Mouse (Mus musculus) E14TG2a.4 (cell line): Measurements from ENCODE around the gene Aph1a.

Experiments used
- H3K27me3 ChIP-seq: 2 replicates; pipeline ENCODE4 v1.6.1; 2014; ENCODE audit warnings: low read length, control low read depth; ENCODE audit not compliant: insufficient read depth
- H3K36me3 ChIP-seq: 2 replicates; pipeline ENCODE4 v1.6.1; 2014; ENCODE audit warnings: low read length, control low read depth; ENCODE audit not compliant: insufficient read depth
- H3K4me1 ChIP-seq: replicated peaks from 2 replicates; pipeline ENCODE4 v1.6.1; 2014; ENCODE audit warnings: low read depth, low read length, control low read depth
- H3K4me3 ChIP-seq: replicated peaks from 2 replicates; pipeline ENCODE4 v1.5.1; 2014; ENCODE audit warnings: mild to moderate bottlenecking, low read length
- H3K9me3 ChIP-seq: 2 replicates; pipeline ENCODE4 v1.6.1; 2014; ENCODE audit warnings: low read length, control low read depth
- CTCF ChIP-seq: conservative IDR thresholded peaks from 2 replicates; pipeline ENCODE4 v1.5.1; 2014; ENCODE audit warnings: low read length
- NANOG ChIP-seq: IDR thresholded peaks from 2 replicates; pipeline ENCODE4 v1.6.1; 2014; ENCODE audit warnings: borderline replicate concordance, low read length, mixed read lengths
- POU5F1 ChIP-seq: IDR thresholded peaks from 2 replicates; pipeline ENCODE4 v1.6.1; 2014; ENCODE audit warnings: low read length, borderline replicate concordance

The Aph1a gene

GRCm38 (mm10) chr3:95928261-95928657 lies 34.5 kb downstream of the Aph1a start:
- Histone ChIP-seq H3K9me3 (no peaks in the 10 kb centered on the region), H3K4me1 (peaks cover 42% of the 10 kb centered on the region), H3K36me3 (peaks cover 16% of the 10 kb centered on the region), H3K27me3 (no peaks in the 10 kb centered on the region), H3K4me3 (peak overlapping the region; percentile 93)
- TF ChIP-seq CTCF, result no peak
- no peak for TF ChIP-seq NANOG
- no peak for TF ChIP-seq POU5F1

GRCm38 (mm10) chr3:95928658-95929503 lies 35.1 kb downstream of the Aph1a start, which contains the start of gene Anp32e:
Gene Anp32e, plus strand, starts transcription at chr3:95929246.
- H3K4me1 ChIP-seq, result peaks cover 44% of the 10 kb centered on the region
- no peaks in the 10 kb centered on the region for H3K27me3 ChIP-seq
- TF ChIP-seq POU5F1 (no peak), NANOG (no peak), CTCF (no peak)
- H3K36me3 ChIP-seq, result peaks cover 22% of the 10 kb centered on the region
- H3K4me3 ChIP-seq, result peak within 1 kb of the TSS; percentile 93
- no peaks in the 10 kb centered on the region for H3K9me3 ChIP-seq

DNA sequence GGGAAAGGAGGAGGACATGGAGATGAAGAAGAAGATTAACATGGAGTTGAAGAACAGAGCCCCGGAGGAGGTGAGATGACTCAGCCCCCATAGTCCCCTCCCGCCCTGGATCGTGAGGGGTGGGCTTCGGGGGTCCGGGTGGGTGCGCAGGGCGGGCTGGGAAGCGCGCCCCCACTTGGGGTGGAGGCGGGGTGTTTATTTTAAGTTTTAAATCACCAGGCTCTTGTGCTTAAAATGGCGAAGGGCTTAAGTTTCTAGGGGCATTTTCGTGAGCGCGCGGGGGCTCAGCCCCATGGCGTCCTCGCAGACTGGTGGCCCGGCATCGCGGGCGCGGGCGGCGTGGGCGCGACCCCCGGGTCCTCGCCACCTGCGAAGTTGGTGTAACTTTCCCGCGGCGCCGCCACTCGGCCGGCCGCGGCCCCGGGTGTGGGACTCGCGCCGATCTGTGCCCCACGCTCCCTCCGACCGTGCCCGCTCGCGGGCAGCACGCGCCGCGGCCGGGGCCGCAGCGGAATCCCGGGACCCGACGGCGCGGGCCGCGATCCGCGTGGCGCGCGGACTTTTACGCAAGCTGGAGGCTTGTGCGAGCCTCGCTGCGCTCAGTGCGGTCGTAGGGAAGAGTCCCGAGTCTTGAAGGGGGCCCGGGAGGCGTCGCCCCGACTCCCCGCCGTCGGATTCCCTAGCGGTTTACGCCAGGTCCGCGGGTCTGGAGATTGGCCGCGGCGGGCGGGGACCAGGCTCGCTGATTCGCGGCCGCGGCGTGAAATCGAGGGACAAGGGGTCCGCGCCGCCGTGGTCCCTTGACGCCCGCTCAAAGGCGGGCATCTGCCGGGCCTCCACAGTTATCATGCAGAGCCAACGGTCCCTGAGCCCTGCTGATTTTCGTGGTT lies 36.1 kb downstream of the Aph1a start:
- TF ChIP-seq NANOG, result no peak
- TF ChIP-seq POU5F1, result no peak
- TF ChIP-seq CTCF, result no peak
- no peaks in the 10 kb centered on the region for H3K9me3 ChIP-seq
- H3K27me3 ChIP-seq, result no peaks in the 10 kb centered on the region
- peak overlapping the region; percentile 93 for H3K4me3 ChIP-seq
- peaks cover 50% of the 10 kb centered on the region for H3K4me1 ChIP-seq
- H3K36me3 ChIP-seq, result peaks cover 31% of the 10 kb centered on the region

DNA sequence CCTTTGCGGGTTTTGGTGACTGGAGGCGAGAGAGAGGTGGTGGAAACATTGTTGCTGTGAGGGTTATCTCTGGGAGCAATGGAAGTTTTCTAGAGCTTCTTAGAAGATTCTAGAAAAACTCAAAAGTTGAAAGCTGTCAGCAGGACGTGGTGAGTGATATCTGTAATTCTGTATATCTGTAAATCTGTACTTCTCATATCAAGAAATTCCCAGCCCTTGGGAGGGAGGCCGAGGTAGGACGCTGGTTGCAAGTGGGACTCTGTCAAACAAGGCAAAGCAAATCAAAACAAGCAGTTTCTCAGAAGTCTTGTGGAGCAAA lies 36.7 kb downstream of the Aph1a start:
- Histone ChIP-seq H3K9me3 (no peaks in the 10 kb centered on the region), H3K4me1 (peaks cover 50% of the 10 kb centered on the region), H3K27me3 (no peaks in the 10 kb centered on the region), H3K36me3 (peaks cover 37% of the 10 kb centered on the region), H3K4me3 (peak overlapping the region; percentile 93)
- TF ChIP-seq NANOG (no peak), CTCF (no peak), POU5F1 (no peak)

GRCm38 (mm10) chr3:95931471-95931870 lies 37.7 kb downstream of the Aph1a start:
- H3K4me1 ChIP-seq, result peaks cover 50% of the 10 kb centered on the region
- H3K4me3 ChIP-seq, result no peak overlapping the region
- H3K9me3 ChIP-seq, result no peaks in the 10 kb centered on the region
- peaks cover 42% of the 10 kb centered on the region for H3K36me3 ChIP-seq
- no peaks in the 10 kb centered on the region for H3K27me3 ChIP-seq
- TF ChIP-seq CTCF (no peak), NANOG (no peak), POU5F1 (no peak)

DNA sequence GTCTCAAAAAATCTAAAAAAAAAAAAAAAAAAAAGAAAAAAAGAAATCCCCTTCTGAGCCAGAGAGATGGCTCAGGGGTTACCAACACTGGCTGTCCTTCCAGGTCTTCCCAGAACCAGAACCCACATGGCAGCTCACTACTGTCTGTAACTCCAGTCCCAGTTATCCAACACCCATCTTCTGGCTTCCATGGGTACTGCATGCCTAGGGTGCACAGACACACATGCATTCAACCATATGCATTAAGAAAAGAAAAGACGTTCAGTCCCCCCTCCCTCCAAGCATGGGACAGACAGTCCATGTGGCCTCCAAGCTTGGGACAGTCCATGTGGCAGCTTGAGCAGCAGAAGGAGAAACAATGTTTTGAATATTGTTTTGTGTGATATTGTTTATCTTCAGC lies 38.4 kb downstream of the Aph1a start:
- peaks cover 49% of the 10 kb centered on the region for H3K36me3 ChIP-seq
- no peak for TF ChIP-seq NANOG
- no peak for TF ChIP-seq POU5F1
- TF ChIP-seq CTCF, result no peak

DNA sequence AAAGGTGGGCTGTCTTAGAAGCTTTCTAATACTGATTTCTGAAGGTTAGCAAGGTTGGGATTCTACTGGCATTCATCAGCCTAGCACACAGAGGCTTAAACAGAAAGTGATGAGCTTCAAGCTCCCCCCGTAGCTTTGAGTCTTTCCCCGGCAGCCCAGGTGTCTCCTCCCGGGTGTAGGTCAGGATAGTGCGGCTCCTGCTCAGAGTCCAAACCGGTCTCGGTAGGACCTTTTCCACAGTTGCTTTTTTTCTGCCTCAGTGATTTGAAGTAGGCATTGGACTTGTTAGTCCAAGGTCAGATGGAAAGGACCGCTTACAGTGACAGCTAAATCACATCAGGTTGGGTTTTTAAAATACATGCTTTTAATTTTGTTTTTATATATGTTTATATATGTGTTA lies 38.8 kb downstream of the Aph1a start:
- Histone ChIP-seq H3K36me3 (peaks cover 53% of the 10 kb centered on the region), H3K4me3 (no peak overlapping the region), H3K4me1 (peaks cover 47% of the 10 kb centered on the region), H3K27me3 (no peaks in the 10 kb centered on the region), H3K9me3 (no peaks in the 10 kb centered on the region)
- TF ChIP-seq NANOG (no peak), CTCF (no peak), POU5F1 (no peak)

More for the DNA sequence above, 38.4 kb downstream of the Aph1a start:
- Histone ChIP-seq H3K27me3 (no peaks in the 10 kb centered on the region), H3K9me3 (no peaks in the 10 kb centered on the region), H3K4me1 (peaks cover 50% of the 10 kb centered on the region), H3K4me3 (no peak overlapping the region)

- Histone ChIP-seq H3K4me1 (peaks cover 42% of the 10 kb centered on the region), H3K4me3 (no peak overlapping the region), H3K9me3 (no peaks in the 10 kb centered on the region), H3K36me3 (peaks cover 59% of the 10 kb centered on the region), H3K27me3 (no peaks in the 10 kb centered on the region)
- TF ChIP-seq NANOG (no peak), POU5F1 (no peak), CTCF (no peak)
These were observed 39.5 kb downstream of the Aph1a start for GRCm38 (mm10) chr3:95933111-95933750.
